Mouse (Mus musculus) forebrain, embryonic 14.5 days (tissue): ENCODE data around the gene Tmem97. TPM values are rescaled to one million over a fixed set of nuclear protein-coding genes. Genes with fewer than 3 reads are reported as not detected.
"Not testable (repeated sequence)": the region's sequence is repeated elsewhere in the genome, so short reads cannot be mapped to it uniquely, and the experiment has no call there.

Source experiments
- ATAC-seq: fragments of 200-750 bp; cut with Nextera tagmentation; 2 replicates; pipeline ENCODE4 v1.8.0; 2017; ENCODE audit warnings: mild to moderate bottlenecking, moderate library complexity
- DNase-seq: peaks from one replicate; pipeline ENCODE4 v3.0.0-alpha.2; 2015; ENCODE audit warnings: low spot score
- H3K27ac ChIP-seq: fragments of 300-500 bp; sonication (generic); 2 replicates; pipeline ENCODE4 v1.5.1; 2014; ENCODE audit warnings: low read depth, mild to moderate bottlenecking, control low read depth, low read length, moderate library complexity
- H3K27me3 ChIP-seq: fragments of 300-500 bp; sonication (generic); replicated peaks from 2 replicates; pipeline ENCODE4 v1.6.1; 2014; ENCODE audit warnings: low read length, control low read depth, mixed read lengths; ENCODE audit not compliant: control insufficient read depth, insufficient read depth
- H3K36me3 ChIP-seq: fragments of 300-500 bp; sonication (generic); 2 replicates; pipeline ENCODE4 v1.6.1; 2014; ENCODE audit warnings: low read length, control low read depth; ENCODE audit not compliant: control insufficient read depth, insufficient read depth
- H3K4me1 ChIP-seq: fragments of 300-500 bp; sonication (generic); 2 replicates; pipeline ENCODE4 v1.6.1; 2014; ENCODE audit warnings: antibody characterized with exemption, low read length, control low read depth; ENCODE audit not compliant: control insufficient read depth, insufficient read depth
- H3K4me2 ChIP-seq: fragments of 300-500 bp; sonication (generic); 2 replicates; pipeline ENCODE4 v1.6.1; 2014; ENCODE audit warnings: mild to moderate bottlenecking, control low read depth, low read length
- H3K4me3 ChIP-seq: fragments of 300-500 bp; sonication (generic); 2 replicates; pipeline ENCODE4 v1.5.1; 2014; ENCODE audit warnings: low read depth, low read length, control low read depth
- H3K9ac ChIP-seq: fragments of 300-500 bp; sonication (generic); 2 replicates; pipeline ENCODE4 v1.6.1; 2014; ENCODE audit warnings: mild to moderate bottlenecking, low read length, control low read depth, moderate library complexity
- H3K9me3 ChIP-seq: fragments of 300-500 bp; sonication (generic); replicated peaks from 2 replicates; pipeline ENCODE4 v1.6.1; 2016; ENCODE audit warnings: low read length, control low read depth, mixed read lengths; ENCODE audit not compliant: control insufficient read depth
- WGBS: fragments of 180-500 bp; shearing (Covaris S2); extraction: QIAGEN DNeasy Blood & Tissue Kit; methylation state at CpG from one replicate; pipeline ENCODE4 v1.1.7; 2014; 5-methylcytosine and 5-hydroxymethylcytosine counted together
- polyA plus RNA-seq: library from polyadenylated mRNA; unstranded; fragments of >200 nt; fragmentation: Nextera tagmentation; extraction: Ambion mirVana; gene quantifications from 2 replicates; pipeline ENCODE4 v1.2.1, GENCODE M21; 2014

Gene Tmem97
- polyA plus RNA-seq, 1 experiment from 2014 or later, result 48.5 TPM

DNA sequence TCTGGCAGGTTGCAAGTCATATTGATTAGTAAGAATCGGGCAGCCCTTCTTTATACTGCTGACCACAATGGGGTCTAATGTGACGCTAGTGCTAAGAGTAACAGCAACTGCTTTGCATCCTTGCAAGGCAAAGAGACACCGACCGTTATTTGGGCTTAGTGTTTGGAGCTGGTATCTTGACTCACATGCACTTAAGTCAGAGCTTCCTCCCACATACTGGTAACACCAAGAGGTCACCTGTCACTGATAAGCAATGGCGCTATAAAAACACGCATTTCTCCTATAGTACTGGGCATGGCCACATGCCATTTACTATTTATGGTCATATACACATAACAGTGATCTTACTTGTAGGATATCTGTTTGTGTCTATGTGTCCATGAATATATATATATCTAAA lies 32.3 kb upstream of the Tmem97 start:
- H3K36me3 ChIP-seq, result peaks cover 41% of the 10 kb centered on the region
- WGBS, result 91% methylated on average over 6 of the region's 6 CpGs
- H3K9me3 ChIP-seq, result peaks cover 4% of the 10 kb centered on the region; the same call in 1 of the 2 replicates
- H3K4me2 ChIP-seq, result no peak overlapping the region
- no peak overlapping the region for H3K4me3 ChIP-seq
- no peak overlapping the region for H3K9ac ChIP-seq
- H3K27ac ChIP-seq, result no peak overlapping the region
- no peaks in the 10 kb centered on the region for H3K27me3 ChIP-seq
- DNase-seq (no peak), ATAC-seq (no peak)
- no peaks in the 10 kb centered on the region for H3K4me1 ChIP-seq

DNA sequence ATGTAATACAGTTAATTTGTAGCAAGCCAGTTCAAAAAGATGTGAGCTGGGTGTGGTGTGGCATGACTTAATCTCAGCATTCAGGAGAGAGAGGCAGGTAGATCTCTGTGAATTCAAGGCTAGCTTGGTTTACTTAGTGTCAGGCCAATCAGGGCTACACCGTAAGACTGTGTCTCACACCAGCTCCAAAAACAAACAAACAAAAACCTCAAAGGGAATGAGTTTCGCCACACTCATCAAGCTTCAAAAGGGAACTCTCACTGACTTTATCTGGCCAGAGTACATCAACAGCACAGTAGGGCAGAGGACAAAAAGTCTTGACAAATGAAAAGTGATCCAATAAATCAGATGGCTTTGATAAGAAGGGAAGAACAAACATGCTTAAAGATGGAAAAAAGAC lies 24.4 kb upstream of the Tmem97 start:
- Histone ChIP-seq H3K4me2 (no peak overlapping the region), H3K27ac (no peak overlapping the region), H3K9me3 (no peaks in the 10 kb centered on the region), H3K4me3 (no peak overlapping the region), H3K36me3 (peaks cover 59% of the 10 kb centered on the region), H3K27me3 (no peaks in the 10 kb centered on the region), H3K9ac (no peak overlapping the region), H3K4me1 (no peaks in the 10 kb centered on the region)
- DNase-seq (no peak), ATAC-seq (no peak)
- WGBS, result 95% methylated on average over 2 of the region's 2 CpGs

DNA sequence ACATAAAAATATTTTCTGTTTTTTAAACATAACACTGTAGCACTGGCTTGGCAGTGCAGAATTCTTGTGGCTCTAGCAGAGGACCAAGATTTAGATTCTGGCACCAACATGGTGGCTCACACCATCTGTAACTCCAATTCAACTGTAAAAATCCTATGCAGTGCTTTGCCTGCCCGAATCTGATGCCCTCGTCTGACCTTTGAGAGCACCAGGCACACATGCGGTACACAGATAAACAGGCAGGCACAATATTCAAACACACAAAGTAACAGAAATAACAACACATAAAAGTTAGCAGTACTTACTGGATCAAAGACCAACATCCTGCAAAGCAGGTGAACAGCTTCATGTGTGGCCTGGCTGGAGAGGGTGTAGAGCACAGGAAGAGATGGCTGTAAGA lies 24.0 kb upstream of the Tmem97 start:
- Histone ChIP-seq H3K4me2 (no peak overlapping the region), H3K9me3 (no peaks in the 10 kb centered on the region), H3K4me3 (no peak overlapping the region), H3K9ac (no peak overlapping the region), H3K27ac (no peak overlapping the region), H3K36me3 (peaks cover 63% of the 10 kb centered on the region), H3K4me1 (no peaks in the 10 kb centered on the region), H3K27me3 (no peaks in the 10 kb centered on the region)
- DNase-seq, result no peak
- no peak for ATAC-seq
- WGBS, result 95% methylated on average over 3 of the region's 3 CpGs

DNA sequence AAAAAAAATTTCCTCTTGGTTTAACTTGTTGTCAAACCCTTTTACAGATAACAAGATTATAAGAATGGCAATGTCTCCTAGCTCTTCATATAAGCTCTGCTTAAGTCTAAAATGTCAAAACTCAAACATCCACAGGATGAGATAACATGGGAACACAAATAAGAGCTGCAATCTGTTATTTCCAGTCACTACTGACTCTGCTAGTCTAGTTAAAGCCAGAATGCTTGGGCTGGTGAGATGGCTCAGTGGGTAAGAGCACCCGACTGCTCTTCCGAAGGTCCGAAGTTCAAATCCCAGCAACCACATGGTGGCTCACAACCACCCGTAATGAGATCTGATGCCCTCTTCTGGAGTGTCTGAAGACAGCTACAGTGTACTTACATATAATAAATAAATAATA lies 23.5 kb upstream of the Tmem97 start:
- H3K4me1 ChIP-seq, ATAC-seq, DNase-seq, H3K9ac ChIP-seq, H3K4me3 ChIP-seq, H3K27ac ChIP-seq, H3K4me2 ChIP-seq, H3K9me3 ChIP-seq, H3K27me3 ChIP-seq: not testable (repeated sequence)
- peaks cover 66% of the 10 kb centered on the region for H3K36me3 ChIP-seq
- 93% methylated on average over 3 of the region's 4 CpGs for WGBS

DNA sequence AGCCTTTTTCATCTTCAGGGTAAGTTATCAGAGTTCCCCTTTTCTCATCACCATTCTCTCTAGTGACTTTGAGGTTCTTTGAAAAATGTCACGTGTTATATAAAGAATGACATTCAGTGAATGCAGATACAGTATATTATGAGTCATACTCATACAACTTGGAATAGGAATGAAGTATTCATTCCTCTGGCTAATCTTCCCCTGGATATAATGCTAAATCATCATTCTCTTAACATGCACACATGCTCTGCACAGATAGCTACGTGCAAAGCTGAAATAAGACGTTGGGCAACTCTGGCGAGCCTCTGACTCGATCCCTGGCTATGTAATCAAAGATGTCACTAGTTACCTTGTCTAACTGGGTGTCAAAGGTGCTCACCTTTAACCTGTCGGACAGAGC lies 21.3 kb upstream of the Tmem97 start:
- Histone ChIP-seq H3K4me3 (no peak overlapping the region), H3K9me3 (no peaks in the 10 kb centered on the region), H3K27ac (no peak overlapping the region), H3K4me2 (no peak overlapping the region), H3K4me1 (no peaks in the 10 kb centered on the region), H3K27me3 (no peaks in the 10 kb centered on the region), H3K9ac (no peak overlapping the region), H3K36me3 (peaks cover 66% of the 10 kb centered on the region)
- 92% methylated on average over 6 of the region's 6 CpGs for WGBS
- DNase-seq (no peak), ATAC-seq (no peak)

DNA sequence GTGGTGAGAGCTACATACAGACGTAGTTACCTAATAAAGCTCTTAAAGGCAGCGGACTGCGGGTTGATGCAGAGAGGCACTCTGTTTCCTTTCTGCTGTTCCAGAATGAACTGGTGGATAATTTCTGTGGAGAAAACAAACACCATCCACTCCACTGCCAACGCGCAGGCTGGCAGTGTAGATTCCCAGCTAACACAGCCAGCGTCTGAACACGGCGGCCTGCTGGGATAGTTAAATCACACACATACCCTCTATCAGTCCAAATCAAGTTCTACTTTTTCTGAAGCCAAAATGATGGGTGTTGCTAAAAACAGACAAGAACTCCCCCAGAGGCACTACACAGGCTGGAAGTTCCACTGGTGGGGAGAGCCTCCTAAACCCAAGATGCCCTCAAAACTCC lies 20.9 kb upstream of the Tmem97 start:
- Histone ChIP-seq H3K4me3 (no peak overlapping the region), H3K4me1 (no peaks in the 10 kb centered on the region), H3K27ac (no peak overlapping the region), H3K36me3 (peaks cover 67% of the 10 kb centered on the region), H3K4me2 (no peak overlapping the region), H3K9ac (no peak overlapping the region), H3K9me3 (no peaks in the 10 kb centered on the region), H3K27me3 (no peaks in the 10 kb centered on the region)
- 93% methylated on average over 8 of the region's 8 CpGs for WGBS
- ATAC-seq, result no peak
- no peak for DNase-seq

DNA sequence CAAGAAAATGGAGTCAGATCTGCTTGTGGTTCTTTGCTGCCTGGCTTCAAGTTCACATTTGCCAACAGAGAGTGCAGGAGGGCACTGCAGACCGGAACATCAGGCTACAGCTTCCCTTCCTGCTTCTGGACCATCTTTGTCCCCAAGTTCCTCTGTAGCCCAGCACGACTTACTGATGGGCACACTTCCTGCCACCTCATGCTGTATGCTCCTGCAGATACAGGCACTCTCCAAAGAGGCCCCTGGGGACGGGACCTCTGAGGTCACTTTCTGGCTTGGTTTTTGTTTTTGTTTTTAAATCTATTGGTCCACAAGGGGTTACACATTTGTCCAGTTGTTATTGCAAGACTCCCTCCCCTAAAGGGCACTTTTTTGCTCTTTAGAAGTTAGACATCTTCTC lies 19.2 kb upstream of the Tmem97 start:
- peaks cover 56% of the 10 kb centered on the region for H3K36me3 ChIP-seq
- ATAC-seq, result no peak
- no peaks in the 10 kb centered on the region for H3K9me3 ChIP-seq
- H3K4me3 ChIP-seq, result no peak overlapping the region
- no peak overlapping the region for H3K27ac ChIP-seq
- WGBS, result 87% methylated on average over 3 of the region's 3 CpGs
- no peaks in the 10 kb centered on the region for H3K4me1 ChIP-seq
- H3K4me2 ChIP-seq, result no peak overlapping the region
- no peak for DNase-seq
- H3K9ac ChIP-seq, result no peak overlapping the region
- H3K27me3 ChIP-seq, result no peaks in the 10 kb centered on the region

DNA sequence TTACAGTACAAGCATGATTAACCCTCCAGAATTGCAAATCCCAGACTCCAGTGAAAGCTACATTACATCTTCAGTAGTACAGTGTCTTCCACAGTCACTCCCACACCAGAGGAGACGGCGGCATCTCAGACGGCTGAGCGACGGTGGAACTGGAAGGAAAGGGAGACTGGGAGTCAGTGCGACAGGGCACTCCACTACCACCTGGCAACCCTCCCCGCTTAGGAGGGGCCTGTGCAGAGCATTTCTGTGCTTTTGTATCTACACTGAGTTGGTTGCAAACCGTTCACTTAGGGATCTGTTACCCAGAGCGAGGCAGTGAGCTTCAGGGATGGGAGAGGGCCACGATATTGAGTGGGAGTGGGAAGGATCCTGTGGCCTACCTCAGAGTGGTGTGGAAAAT lies 18.2 kb upstream of the Tmem97 start:
- DNase-seq (no peak), ATAC-seq (no peak)
- WGBS, result 88% methylated on average over 10 of the region's 10 CpGs
- H3K9ac ChIP-seq, result no peak overlapping the region
- H3K4me3 ChIP-seq, result no peak overlapping the region
- H3K4me2 ChIP-seq, result no peak overlapping the region
- no peak overlapping the region for H3K27ac ChIP-seq
- peaks cover 52% of the 10 kb centered on the region for H3K36me3 ChIP-seq
- H3K27me3 ChIP-seq, result no peaks in the 10 kb centered on the region
- H3K9me3 ChIP-seq, result no peaks in the 10 kb centered on the region
- no peaks in the 10 kb centered on the region for H3K4me1 ChIP-seq

DNA sequence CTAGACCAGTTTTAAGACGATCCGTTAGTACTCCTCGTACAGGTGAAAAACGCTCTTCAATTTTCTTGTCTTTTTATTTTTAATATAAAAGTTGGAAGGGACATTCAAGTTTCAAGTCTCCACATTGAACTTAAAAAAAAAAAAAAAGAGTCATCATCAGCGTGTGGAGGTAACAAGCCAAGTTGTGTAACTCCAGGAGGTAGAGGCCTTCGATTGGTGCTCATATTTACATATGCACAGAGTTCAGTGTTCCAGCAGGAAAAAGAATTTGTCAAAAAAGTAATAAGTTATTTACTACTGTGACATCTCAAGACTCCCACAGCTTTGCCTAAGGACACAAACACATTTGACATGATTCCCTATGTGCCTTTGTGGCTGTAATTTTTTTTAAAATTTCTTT lies 17.0 kb upstream of the Tmem97 start:
- Histone ChIP-seq H3K27me3 (no peaks in the 10 kb centered on the region), H3K4me3 (no peak overlapping the region), H3K4me2 (no peak overlapping the region), H3K27ac (no peak overlapping the region), H3K9ac (no peak overlapping the region), H3K4me1 (no peaks in the 10 kb centered on the region), H3K9me3 (no peaks in the 10 kb centered on the region), H3K36me3 (peaks cover 46% of the 10 kb centered on the region)
- ATAC-seq (no peak), DNase-seq (no peak)
- WGBS, result 92% methylated on average over 6 of the region's 6 CpGs

DNA sequence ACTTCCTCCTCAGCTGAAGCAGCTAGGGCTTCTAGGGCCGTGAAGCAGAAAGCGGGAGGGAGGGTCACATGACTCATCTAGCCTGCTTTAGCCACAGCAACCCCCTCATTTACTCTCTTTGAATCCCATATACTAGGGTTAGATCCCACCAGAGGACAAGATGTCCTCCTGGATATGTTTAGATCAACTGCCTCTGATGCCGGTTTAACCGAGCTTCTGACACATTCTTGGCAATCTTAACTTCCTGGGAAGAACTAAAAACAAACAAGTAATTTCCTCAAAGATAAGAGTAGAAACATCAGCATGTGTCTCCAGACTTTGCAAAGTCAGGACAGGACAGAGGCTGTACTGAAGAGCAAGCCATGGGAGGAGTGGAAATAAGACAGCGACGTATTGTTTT lies 16.2 kb upstream of the Tmem97 start:
- H3K9me3 ChIP-seq, result no peaks in the 10 kb centered on the region
- no peak for DNase-seq
- H3K27ac ChIP-seq, result no peak overlapping the region
- H3K27me3 ChIP-seq, result no peaks in the 10 kb centered on the region
- H3K9ac ChIP-seq, result no peak overlapping the region
- 85% methylated on average over 6 of the region's 6 CpGs for WGBS
- no peak overlapping the region for H3K4me2 ChIP-seq
- H3K36me3 ChIP-seq, result peaks cover 37% of the 10 kb centered on the region
- no peak overlapping the region for H3K4me3 ChIP-seq
- ATAC-seq, result no peak
- no peaks in the 10 kb centered on the region for H3K4me1 ChIP-seq
